Mouse (Mus musculus): ENCODE results near the gene H2-M5.

DNA sequence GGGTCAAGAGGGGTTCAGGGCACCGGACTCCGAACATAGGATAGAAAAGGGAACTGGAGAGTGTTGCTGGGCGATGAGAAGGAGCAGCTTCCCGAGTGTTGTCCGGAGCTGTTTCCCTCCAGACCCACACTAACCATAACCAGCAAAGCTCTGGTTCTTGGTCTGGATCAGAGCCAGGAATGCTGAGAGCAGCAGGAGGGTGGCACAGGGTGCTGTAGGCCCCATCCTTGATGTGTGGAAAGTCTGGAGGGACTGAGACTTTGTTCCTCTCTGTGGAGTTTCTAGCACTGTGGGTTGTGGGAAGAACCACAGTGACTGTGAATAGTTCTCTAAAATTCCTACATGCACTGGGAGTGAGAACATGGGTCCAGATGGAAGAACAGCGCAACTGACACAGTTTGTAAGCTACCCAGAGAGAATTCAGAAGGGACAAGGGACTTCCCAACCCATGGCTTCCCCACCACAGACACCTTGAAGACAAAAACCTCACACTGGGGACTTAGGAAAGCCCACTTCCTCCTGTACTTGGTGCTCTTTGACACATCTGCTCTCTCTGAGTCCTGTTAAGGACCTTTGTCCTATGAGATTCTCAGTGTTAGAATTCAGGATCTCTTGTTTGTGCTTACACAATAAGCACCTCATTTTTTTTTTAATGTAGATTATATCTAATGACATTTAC, 18.0 kb downstream of the H2-M5 start:
- TF ChIP-seq CTCF (IDR thresholded peaks at IDR 0.05; ENCODE audit: borderline replicate concordance, control insufficient read depth, extremely low read depth, insufficient read depth, low read length, poor library complexity) (no peak), POLR2A (IDR thresholded peaks at IDR 0.05; ENCODE audit: control insufficient read depth, extremely low read depth, insufficient read depth, low read length, poor library complexity) (no peak)

Measured in thymus, adult 2 months (tissue).